Mouse (Mus musculus): ENCODE measurements around the gene Nudt2. TPM values are rescaled to one million over a fixed set of nuclear protein-coding genes. Genes with fewer than 3 reads are reported as not detected.

The Nudt2 gene
- total RNA-seq, 2 experiments from 2014 or later: 31.1 to 31.7 TPM

- no peak for DNase-seq (ENCODE audit: low spot score in 2 of 2)
These were observed 53.4 kb downstream of the Nudt2 start for GRCm38 (mm10) chr4:41518349-41518748.

- DNase-seq (ENCODE audit: low spot score in 2 of 2): no peak
These were observed 54.2 kb downstream of the Nudt2 start for GRCm38 (mm10) chr4:41519195-41519594.

GRCm38 (mm10) chr4:41520641-41521040, 55.7 kb downstream of the Nudt2 start:
- DNase-seq (ENCODE audit: low spot score in 2 of 2): no peak

GRCm38 (mm10) chr4:41522136-41522535, 57.2 kb downstream of the Nudt2 start:
- DNase-seq (ENCODE audit: low spot score in 2 of 2): no peak

GRCm38 (mm10) chr4:41522788-41523187, 57.8 kb downstream of the Nudt2 start:
- no peak for DNase-seq (ENCODE audit: low spot score in 2 of 2)

GRCm38 (mm10) chr4:41523839-41524238, 58.9 kb downstream of the Nudt2 start:
- DNase-seq (ENCODE audit: low spot score in 2 of 2): no peak

- no peak for DNase-seq (ENCODE audit: low spot score in 2 of 2)
These were observed 59.9 kb downstream of the Nudt2 start for GRCm38 (mm10) chr4:41524829-41525228.

- DNase-seq (ENCODE audit: low spot score in 2 of 2): no peak
These were observed 61.6 kb downstream of the Nudt2 start for GRCm38 (mm10) chr4:41526553-41526952.

- no peak for DNase-seq (ENCODE audit: low spot score in 2 of 2)
These were observed 62.1 kb downstream of the Nudt2 start for GRCm38 (mm10) chr4:41527076-41527475.

- DNase-seq (ENCODE audit: low spot score in 2 of 2): no peak
These were observed 63.0 kb downstream of the Nudt2 start for GRCm38 (mm10) chr4:41527996-41528395.

Other genes starting within 250 kb of the Nudt2 start
- gene Ubap2, start 190.0 kb upstream of the Nudt2 start, total RNA-seq (2021): 10 to 100 TPM; 53.6 to 67.0 TPM
- gene Dcaf12, start 150.3 kb upstream of the Nudt2 start, total RNA-seq (2021): 10 to 100 TPM; 64.3 to 64.9 TPM
- 10 to 100 TPM; 52.9 to 56.1 TPM for gene Ubap1, start 116.2 kb upstream of the Nudt2 start, total RNA-seq (2021)
- 1 to 10 TPM; 5.3 to 5.8 TPM for gene Kif24, start 264 bp upstream of the Nudt2 start, total RNA-seq (2021)
- 10 to 100 TPM; 11.1 to 12.2 TPM for gene AI464131, start 37.9 kb downstream of the Nudt2 start, total RNA-seq (2021)
- gene 1110017D15Rik, start 52.2 kb downstream of the Nudt2 start, total RNA-seq (2021): 1 to 10 TPM in 1 of 2 experiments, under 1 TPM in 1; 0.56 to 1.2 TPM
- 10 to 100 TPM; 31.2 to 34.6 TPM for gene Fam219a, start 104.4 kb downstream of the Nudt2 start, total RNA-seq (2021)
- gene Dnaic1, start 104.6 kb downstream of the Nudt2 start, total RNA-seq (2021): 1 to 10 TPM in 1 of 2 experiments, under 1 TPM in 1; 0.11 to 1.9 TPM
- gene Enho, start 175.2 kb downstream of the Nudt2 start, total RNA-seq (2021): 1 to 10 TPM; 8.9 to 9.1 TPM
- gene Cntfr, start 231.9 kb downstream of the Nudt2 start, total RNA-seq (2021): 10 to 100 TPM; 46.1 to 52.3 TPM
- gene Il11ra1, start 234.8 kb downstream of the Nudt2 start, total RNA-seq (2021): 10 to 100 TPM; 87.9 to 89.4 TPM
- gene Rpp25l, start 248.4 kb downstream of the Nudt2 start, total RNA-seq (2021): 10 to 100 TPM; 38.2 to 41.5 TPM